Mouse (Mus musculus): ENCODE measurements around the gene Ankrd33. TPM values are rescaled to one million over a fixed set of nuclear protein-coding genes. Genes with fewer than 3 reads are reported as not detected.

Ankrd33 gene
- polyA plus RNA-seq, 1 experiment from 2014 or later = not detected

GRCm38 (mm10) chr15:101080031-101080520 lies 35.5 kb upstream of the Ankrd33 start:
- Histone ChIP-seq H3K4me3 (ENCODE audit: low read depth, low read length) (no peak overlapping the region), H3K4me2 (ENCODE audit: low read depth, low read length) (no peak overlapping the region), H3K36me3 (ENCODE audit: control insufficient read depth, insufficient read depth, low read length) (no peaks in the 10 kb centered on the region), H3K27me3 (replicated peaks; ENCODE audit: control insufficient read depth, insufficient read depth, low read length) (no peaks in the 10 kb centered on the region), H3K9me3 (ENCODE audit: control insufficient read depth, low read length) (no peaks in the 10 kb centered on the region), H3K9ac (ENCODE audit: low read depth, low read length) (no peak overlapping the region), H3K4me1 (ENCODE audit: control insufficient read depth, insufficient read depth, low read length) (peaks cover 37% of the 10 kb centered on the region), H3K27ac (replicated peaks; ENCODE audit: low read depth, low read length) (no peak overlapping the region)
- WGBS = 75% methylated on average over 9 of the region's 9 CpGs
- ATAC-seq (ENCODE audit: low read depth) (no peak), DNase-seq (ENCODE audit: low spot score) (no peak)

DNA sequence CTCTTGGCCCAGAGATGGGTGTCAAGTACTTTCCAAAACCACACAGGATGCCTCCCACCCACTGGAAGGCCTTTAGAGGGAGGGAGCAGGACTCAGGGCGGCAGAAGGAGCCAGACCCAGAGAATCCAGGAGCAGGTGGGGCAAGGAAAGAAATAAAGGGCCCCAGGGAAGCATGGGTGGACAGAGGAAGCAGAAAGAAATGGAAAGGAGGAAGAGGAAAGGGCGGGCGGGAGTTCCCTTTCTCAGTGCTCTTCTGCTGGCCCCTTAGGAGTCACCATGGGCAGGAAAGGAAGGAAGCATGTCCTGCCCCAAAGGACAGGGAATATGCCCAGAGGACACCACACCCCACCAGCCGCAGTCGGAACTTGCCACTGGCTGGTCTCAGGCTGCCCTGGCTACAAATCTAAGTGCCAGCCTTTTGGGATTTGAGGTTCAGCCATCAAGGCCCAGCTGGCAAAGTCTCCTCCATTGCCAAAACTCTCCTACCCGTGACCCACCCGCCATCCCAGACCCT lies 34.5 kb upstream of the Ankrd33 start:
- no peaks in the 10 kb centered on the region for H3K27me3 ChIP-seq (replicated peaks; ENCODE audit: control insufficient read depth, insufficient read depth, low read length)
- ATAC-seq (ENCODE audit: low read depth) (no peak), DNase-seq (ENCODE audit: low spot score) (no peak)
- H3K4me2 ChIP-seq (ENCODE audit: low read depth, low read length) = no peak overlapping the region
- H3K9ac ChIP-seq (ENCODE audit: low read depth, low read length) = no peak overlapping the region
- H3K27ac ChIP-seq (replicated peaks; ENCODE audit: low read depth, low read length) = no peak overlapping the region
- 69% methylated on average over 5 of the region's 7 CpGs for WGBS
- H3K9me3 ChIP-seq (ENCODE audit: control insufficient read depth, low read length) = no peaks in the 10 kb centered on the region
- no peaks in the 10 kb centered on the region for H3K36me3 ChIP-seq (ENCODE audit: control insufficient read depth, insufficient read depth, low read length)
- no peak overlapping the region for H3K4me3 ChIP-seq (ENCODE audit: low read depth, low read length)
- peaks cover 30% of the 10 kb centered on the region for H3K4me1 ChIP-seq (ENCODE audit: control insufficient read depth, insufficient read depth, low read length)

DNA sequence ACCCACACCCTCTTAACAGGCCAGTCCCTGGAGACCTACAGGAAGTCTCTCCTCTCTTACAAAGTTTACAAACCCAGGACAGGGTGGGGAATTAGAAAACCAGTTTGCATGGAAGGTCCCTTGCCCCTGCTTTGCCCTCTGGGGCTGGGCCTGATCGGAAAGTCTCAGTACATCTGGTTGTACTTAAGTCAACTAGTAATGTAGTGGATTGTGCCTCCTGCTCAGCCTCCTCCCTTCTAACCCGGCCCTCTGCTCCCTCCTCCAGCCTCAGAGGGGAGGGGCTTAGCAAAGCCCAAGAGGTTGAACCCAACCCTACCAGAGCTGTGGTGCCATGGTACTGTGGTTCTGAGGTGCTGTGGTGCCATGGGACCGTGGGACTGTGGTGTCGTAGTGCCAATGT lies 33.3 kb upstream of the Ankrd33 start:
- no peak for DNase-seq (ENCODE audit: low spot score)
- H3K4me1 ChIP-seq (ENCODE audit: control insufficient read depth, insufficient read depth, low read length) = peaks cover 21% of the 10 kb centered on the region
- no peak overlapping the region for H3K4me2 ChIP-seq (ENCODE audit: low read depth, low read length)
- no peaks in the 10 kb centered on the region for H3K9me3 ChIP-seq (ENCODE audit: control insufficient read depth, low read length)
- no peaks in the 10 kb centered on the region for H3K27me3 ChIP-seq (replicated peaks; ENCODE audit: control insufficient read depth, insufficient read depth, low read length)
- H3K36me3 ChIP-seq (ENCODE audit: control insufficient read depth, insufficient read depth, low read length) = no peaks in the 10 kb centered on the region
- no peak; the same call in 1 of the 2 replicates for ATAC-seq (ENCODE audit: low read depth)
- no peak overlapping the region for H3K27ac ChIP-seq (replicated peaks; ENCODE audit: low read depth, low read length)
- no peak overlapping the region for H3K4me3 ChIP-seq (ENCODE audit: low read depth, low read length)
- H3K9ac ChIP-seq (ENCODE audit: low read depth, low read length) = no peak overlapping the region
- 28% methylated on average over 4 of the region's 4 CpGs for WGBS

- ATAC-seq (ENCODE audit: low read depth) (no peak), DNase-seq (ENCODE audit: low spot score) (no peak)
- H3K4me2 ChIP-seq (ENCODE audit: low read depth, low read length) = no peak overlapping the region
- H3K27me3 ChIP-seq (replicated peaks; ENCODE audit: control insufficient read depth, insufficient read depth, low read length) = no peaks in the 10 kb centered on the region
- no peak overlapping the region for H3K27ac ChIP-seq (replicated peaks; ENCODE audit: low read depth, low read length)
- H3K36me3 ChIP-seq (ENCODE audit: control insufficient read depth, insufficient read depth, low read length) = no peaks in the 10 kb centered on the region
- no peak overlapping the region for H3K4me3 ChIP-seq (ENCODE audit: low read depth, low read length)
- 69% methylated on average over 10 of the region's 10 CpGs for WGBS
- H3K9me3 ChIP-seq (ENCODE audit: control insufficient read depth, low read length) = no peaks in the 10 kb centered on the region
- H3K4me1 ChIP-seq (ENCODE audit: control insufficient read depth, insufficient read depth, low read length) = peaks cover 15% of the 10 kb centered on the region
- H3K9ac ChIP-seq (ENCODE audit: low read depth, low read length) = no peak overlapping the region
These were observed 31.1 kb upstream of the Ankrd33 start for GRCm38 (mm10) chr15:101084499-101084898.

DNA sequence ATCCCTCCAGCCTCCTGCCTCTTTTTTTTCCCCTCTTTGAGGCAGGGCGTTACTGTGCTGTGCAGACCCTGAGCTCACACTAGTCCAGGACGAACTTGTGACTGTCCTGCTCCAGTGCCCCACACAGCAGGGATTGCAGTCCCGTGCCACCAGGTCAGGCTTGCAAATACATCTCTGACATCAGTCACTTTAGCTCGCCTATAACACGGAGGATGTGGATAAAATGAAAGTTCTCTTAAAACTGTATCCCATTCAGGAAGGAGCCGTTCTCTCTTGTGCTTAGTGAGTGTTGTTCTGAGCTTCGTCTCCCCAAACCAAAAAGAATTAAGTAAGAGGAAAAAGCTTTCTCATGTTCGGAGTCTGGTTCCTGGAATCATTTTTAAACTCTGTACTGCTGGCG lies 29.1 kb upstream of the Ankrd33 start:
- no peaks in the 10 kb centered on the region for H3K9me3 ChIP-seq (ENCODE audit: control insufficient read depth, low read length)
- no peak for DNase-seq (ENCODE audit: low spot score)
- no peak for ATAC-seq (ENCODE audit: low read depth)
- H3K9ac ChIP-seq (ENCODE audit: low read depth, low read length) = no peak overlapping the region
- no peaks in the 10 kb centered on the region for H3K36me3 ChIP-seq (ENCODE audit: control insufficient read depth, insufficient read depth, low read length)
- H3K27ac ChIP-seq (replicated peaks; ENCODE audit: low read depth, low read length) = peak overlapping the region; percentile 24; the same call in 1 of the 2 replicates
- no peak overlapping the region for H3K4me2 ChIP-seq (ENCODE audit: low read depth, low read length)
- no peaks in the 10 kb centered on the region for H3K27me3 ChIP-seq (replicated peaks; ENCODE audit: control insufficient read depth, insufficient read depth, low read length)
- 60% methylated on average over 9 of the region's 9 CpGs for WGBS
- no peak overlapping the region for H3K4me3 ChIP-seq (ENCODE audit: low read depth, low read length)
- peaks cover 6% of the 10 kb centered on the region for H3K4me1 ChIP-seq (ENCODE audit: control insufficient read depth, insufficient read depth, low read length)

DNA sequence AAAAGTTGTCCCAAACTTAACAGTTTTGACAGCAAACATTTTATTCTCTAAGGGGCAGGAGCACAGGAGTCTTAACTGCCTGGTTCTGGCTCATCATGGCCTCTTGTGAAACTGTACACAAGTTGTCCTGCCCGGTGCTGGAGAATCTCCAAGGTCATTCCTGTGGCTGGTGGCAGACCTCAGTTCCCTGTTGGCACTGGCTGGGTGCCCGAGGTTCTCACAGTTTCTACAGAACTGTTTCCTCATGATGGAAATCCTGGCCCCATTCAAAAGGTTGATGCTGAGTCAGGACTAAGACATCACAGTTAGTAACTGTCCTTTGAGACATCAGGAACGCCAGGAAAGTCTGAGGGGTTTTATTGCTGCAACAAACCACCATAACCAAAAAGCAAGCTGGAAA lies 28.6 kb upstream of the Ankrd33 start:
- DNase-seq (ENCODE audit: low spot score) (peak; percentile 71), ATAC-seq (ENCODE audit: low read depth) (no peak)
- H3K4me3 ChIP-seq (ENCODE audit: low read depth, low read length) = no peak overlapping the region
- no peak overlapping the region for H3K9ac ChIP-seq (ENCODE audit: low read depth, low read length)
- H3K27ac ChIP-seq (replicated peaks; ENCODE audit: low read depth, low read length) = peak overlapping the region; percentile 24; the same call in 1 of the 2 replicates
- H3K4me1 ChIP-seq (ENCODE audit: control insufficient read depth, insufficient read depth, low read length) = peaks cover 2% of the 10 kb centered on the region; the same call in 1 of the 2 replicates
- H3K36me3 ChIP-seq (ENCODE audit: control insufficient read depth, insufficient read depth, low read length) = no peaks in the 10 kb centered on the region
- no peak overlapping the region for H3K4me2 ChIP-seq (ENCODE audit: low read depth, low read length)
- no peaks in the 10 kb centered on the region for H3K27me3 ChIP-seq (replicated peaks; ENCODE audit: control insufficient read depth, insufficient read depth, low read length)
- H3K9me3 ChIP-seq (ENCODE audit: control insufficient read depth, low read length) = no peaks in the 10 kb centered on the region
- WGBS = 62% methylated on average over 3 of the region's 3 CpGs

- no peak for ATAC-seq (ENCODE audit: low read depth)
These were observed 27.3 kb upstream of the Ankrd33 start for GRCm38 (mm10) chr15:101088291-101088690.

DNA sequence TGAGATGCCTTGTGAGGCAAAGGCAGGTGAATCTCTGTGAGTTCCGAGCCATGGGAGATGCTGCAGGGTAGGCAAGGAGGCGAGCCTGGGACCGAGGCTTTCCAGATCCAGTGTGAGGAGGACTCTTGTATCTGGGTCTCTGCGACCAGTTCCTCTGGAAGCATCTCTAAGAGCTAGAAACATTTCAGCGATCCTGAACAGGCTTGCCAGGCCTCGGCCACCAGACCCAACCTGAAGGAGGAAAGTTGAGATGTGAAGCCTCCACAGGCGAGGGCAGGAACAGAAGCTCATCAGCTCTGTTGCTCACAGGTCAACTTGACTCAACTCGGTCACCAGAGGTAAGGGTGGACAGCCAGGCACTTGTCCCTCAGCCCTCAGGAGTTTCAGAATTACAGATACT lies 24.0 kb upstream of the Ankrd33 start:
- no peaks in the 10 kb centered on the region for H3K27me3 ChIP-seq (replicated peaks; ENCODE audit: control insufficient read depth, insufficient read depth, low read length)
- no peak overlapping the region for H3K9ac ChIP-seq (ENCODE audit: low read depth, low read length)
- no peaks in the 10 kb centered on the region for H3K36me3 ChIP-seq (ENCODE audit: control insufficient read depth, insufficient read depth, low read length)
- no peak for DNase-seq (ENCODE audit: low spot score)
- H3K4me3 ChIP-seq (ENCODE audit: low read depth, low read length) = no peak overlapping the region
- no peaks in the 10 kb centered on the region for H3K9me3 ChIP-seq (ENCODE audit: control insufficient read depth, low read length)
- no peak overlapping the region for H3K4me2 ChIP-seq (ENCODE audit: low read depth, low read length)
- H3K4me1 ChIP-seq (ENCODE audit: control insufficient read depth, insufficient read depth, low read length) = peaks cover 10% of the 10 kb centered on the region; the same call in 1 of the 2 replicates
- 89% methylated on average over 8 of the region's 8 CpGs for WGBS
- no peak overlapping the region for H3K27ac ChIP-seq (replicated peaks; ENCODE audit: low read depth, low read length)
- no peak for ATAC-seq (ENCODE audit: low read depth)

More at GRCm38 (mm10) chr15:101088291-101088690, 27.3 kb upstream of the Ankrd33 start:
- Histone ChIP-seq H3K9ac (ENCODE audit: low read depth, low read length) (no peak overlapping the region), H3K27ac (replicated peaks; ENCODE audit: low read depth, low read length) (no peak overlapping the region), H3K4me1 (ENCODE audit: control insufficient read depth, insufficient read depth, low read length) (peaks cover 10% of the 10 kb centered on the region; the same call in 1 of the 2 replicates), H3K4me2 (ENCODE audit: low read depth, low read length) (no peak overlapping the region), H3K36me3 (ENCODE audit: control insufficient read depth, insufficient read depth, low read length) (no peaks in the 10 kb centered on the region), H3K4me3 (ENCODE audit: low read depth, low read length) (no peak overlapping the region), H3K27me3 (replicated peaks; ENCODE audit: control insufficient read depth, insufficient read depth, low read length) (no peaks in the 10 kb centered on the region), H3K9me3 (ENCODE audit: control insufficient read depth, low read length) (no peaks in the 10 kb centered on the region)
- WGBS = 64% methylated on average over 4 of the region's 4 CpGs
- DNase-seq (ENCODE audit: low spot score) = no peak
